Mouse (Mus musculus) C2C12 (cell line): Measurements from ENCODE around the gene Gbgt1.

Source experiments
- CTCF ChIP-seq: IDR thresholded peaks from one replicate; pipeline ENCODE4 v1.5.1; 2011; ENCODE audit not compliant: control insufficient read depth, insufficient read depth, insufficient read length
- MAX ChIP-seq: IDR thresholded peaks from one replicate; pipeline ENCODE4 v1.6.1; 2011; ENCODE audit warnings: mild to moderate bottlenecking, control low read depth

DNA sequence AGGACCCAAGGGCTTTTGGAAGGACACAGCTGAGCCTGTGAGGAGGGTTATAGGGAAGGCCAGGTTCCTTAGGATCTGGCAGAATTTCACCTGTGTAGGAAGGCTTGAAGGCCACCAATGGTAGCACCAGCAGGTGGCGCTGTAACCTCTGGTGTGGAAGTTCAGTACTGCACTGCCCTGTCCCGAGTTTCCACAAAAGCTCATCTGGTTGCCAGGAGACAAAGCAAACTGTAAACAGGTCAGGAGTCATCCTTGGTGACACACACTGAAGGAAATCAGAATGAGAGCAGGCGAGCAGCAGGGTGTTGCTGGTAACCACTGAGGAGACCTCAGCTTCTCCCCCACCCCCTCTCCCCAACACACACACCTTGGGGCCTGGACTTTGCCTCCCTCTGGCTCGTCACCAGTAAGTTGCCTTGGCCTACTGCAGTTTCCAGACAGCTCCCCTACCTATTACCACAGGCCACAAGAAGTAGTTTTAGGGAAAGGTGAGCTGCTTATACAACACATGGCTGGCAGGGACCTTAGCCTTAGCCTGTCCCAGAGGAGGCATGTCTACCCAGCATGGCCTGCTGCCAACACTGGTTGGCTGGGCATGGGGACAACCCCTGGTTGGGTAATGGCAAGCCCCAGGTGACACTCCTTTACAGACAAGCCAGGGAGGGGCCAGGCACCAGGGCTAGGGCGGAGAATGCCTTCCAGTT is 20.7 kb downstream of the Gbgt1 start:
- TF ChIP-seq MAX (peak; percentile 15), CTCF (peak; percentile 80)
